Mouse (Mus musculus) limb, embryonic 11.5 days (tissue): ENCODE measurements around the gene Ccpg1. TPM values are rescaled to one million over a fixed set of nuclear protein-coding genes. Genes with fewer than 3 reads are reported as not detected.
A peak's percentile ranks its signal among the peaks of the same experiment; 100 is the strongest.

Experiments used
- ATAC-seq: fragments of 200-750 bp; cut with Nextera tagmentation; 2 replicates; pipeline ENCODE4 v1.8.0; 2017; ENCODE audit warnings: low read depth; ENCODE audit not compliant: insufficient number of reproducible peaks, low FRiP score, low TSS enrichment
- DNase-seq: peaks from one replicate; pipeline ENCODE4 v3.0.0-alpha.2; 2015; ENCODE audit warnings: low spot score
- H3K27ac ChIP-seq: fragments of 300-500 bp; sonication (generic); replicated peaks from 2 replicates; pipeline ENCODE4 v1.5.1; 2014; ENCODE audit warnings: low read depth, mild to moderate bottlenecking, low read length
- H3K27me3 ChIP-seq: fragments of 300-500 bp; sonication (generic); 2 replicates; pipeline ENCODE4 v1.6.1; 2014; ENCODE audit warnings: mild to moderate bottlenecking, low read length, mixed read lengths; ENCODE audit not compliant: control insufficient read depth, insufficient read depth
- H3K36me3 ChIP-seq: fragments of 300-500 bp; sonication (generic); 2 replicates; pipeline ENCODE4 v1.6.1; 2014; ENCODE audit warnings: mild to moderate bottlenecking, low read length, moderate library complexity, mixed read lengths; ENCODE audit not compliant: control insufficient read depth, insufficient read depth
- H3K4me1 ChIP-seq: fragments of 300-500 bp; sonication (generic); 2 replicates; pipeline ENCODE4 v1.6.1; 2014; ENCODE audit warnings: low read length, mixed read lengths; ENCODE audit not compliant: control insufficient read depth, insufficient read depth
- H3K4me2 ChIP-seq: fragments of 300-500 bp; sonication (generic); 2 replicates; pipeline ENCODE4 v1.6.1; 2014; ENCODE audit warnings: low read depth, mild to moderate bottlenecking, moderate library complexity; ENCODE audit not compliant: severe bottlenecking
- H3K4me3 ChIP-seq: fragments of 300-500 bp; sonication (generic); 2 replicates; pipeline ENCODE4 v1.5.1; 2014; ENCODE audit warnings: low read depth, low read length
- H3K9ac ChIP-seq: fragments of 300-500 bp; sonication (generic); 2 replicates; pipeline ENCODE4 v1.6.1; 2014; ENCODE audit warnings: mild to moderate bottlenecking, low read length
- H3K9me3 ChIP-seq: fragments of 300-500 bp; sonication (generic); 2 replicates; pipeline ENCODE4 v1.6.1; 2016; ENCODE audit warnings: low read length; ENCODE audit not compliant: control insufficient read depth
- WGBS: fragments of 180-500 bp; shearing (Covaris S2); extraction: QIAGEN DNeasy Blood & Tissue Kit; methylation state at CpG from one replicate; pipeline ENCODE4 v1.1.7; 2014; 5-methylcytosine and 5-hydroxymethylcytosine counted together
- microRNA-seq: library from miRNA; unstranded; fragments of <30 nt; microRNA quantifications from one replicate; pipeline ENCODE4, GENCODE M21; 2016
- polyA plus RNA-seq: library from polyadenylated mRNA; unstranded; fragments of >200 nt; fragmentation: Nextera tagmentation; extraction: Ambion mirVana; gene quantifications from 2 replicates; pipeline ENCODE4 v1.2.1, GENCODE M21; 2014

Ccpg1 gene
- polyA plus RNA-seq, 1 experiment from 2014 or later = 15.8 TPM

GRCm38 (mm10) chr9:73059224-73059623, 74.0 kb downstream of the Ccpg1 start:
- Histone ChIP-seq H3K4me2 (no peak overlapping the region), H3K27ac (no peak overlapping the region), H3K27me3 (no peaks in the 10 kb centered on the region), H3K36me3 (no peaks in the 10 kb centered on the region), H3K9ac (no peak overlapping the region), H3K9me3 (no peaks in the 10 kb centered on the region), H3K4me1 (0 out of 2 replicates have a peak, but pooled peaks cover 8% of the 10 kb centered on the region), H3K4me3 (no peak overlapping the region)
- DNase-seq (no peak), ATAC-seq (no peak)
- WGBS = 89% methylated on average over 4 of the region's 4 CpGs

GRCm38 (mm10) chr9:73063621-73064290, 78.5 kb downstream of the Ccpg1 start:
- 0 out of 2 replicates have a peak overlapping the region, but pooled peaks have one; percentile 24 for H3K9ac ChIP-seq
- H3K4me3 ChIP-seq = peak overlapping the region; percentile 20; the same call in 1 of the 2 replicates
- no peaks in the 10 kb centered on the region for H3K27me3 ChIP-seq
- no peaks in the 10 kb centered on the region for H3K36me3 ChIP-seq
- no peaks in the 10 kb centered on the region for H3K9me3 ChIP-seq
- ATAC-seq (peak; percentile 81), DNase-seq (peak; percentile 65)
- H3K27ac ChIP-seq = peak overlapping the region; percentile 58
- H3K4me1 ChIP-seq = peaks cover 13% of the 10 kb centered on the region; the same call in 1 of the 2 replicates
- 7% methylated on average over 15 of the region's 15 CpGs for WGBS
- H3K4me2 ChIP-seq = peak overlapping the region; percentile 47

Small RNA genes within 50 kb of the gene (microRNA-seq; reads per million reads assigned to microRNA genes)
- gene Gm27353 = not detected

Other genes with a start within 250 kb of the Ccpg1 start
- gene Prtg, start 178.6 kb upstream of the Ccpg1 start, polyA plus RNA-seq = 2.7 and 3.2 TPM in 2 replicates
- gene Pygo1, start 59.8 kb upstream of the Ccpg1 start, polyA plus RNA-seq = 11.4 and 12.4 TPM in 2 replicates
- gene Dyx1c1, start 26.6 kb upstream of the Ccpg1 start, polyA plus RNA-seq = 1.2 and 2.1 TPM in 2 replicates
- 0.47 TPM in 1 of 2 replicates, not detected in the other for gene Gm44503, start 26.6 kb upstream of the Ccpg1 start, polyA plus RNA-seq
- gene Ccpg1os, start within 50 bp of the Ccpg1 start, polyA plus RNA-seq = 12.3 and 14.5 TPM in 2 replicates
- gene Pigb, start 54.9 kb downstream of the Ccpg1 start, polyA plus RNA-seq = 16.6 and 18.2 TPM in 2 replicates
- gene Rab27a, start 59.4 kb downstream of the Ccpg1 start, polyA plus RNA-seq = 2.5 and 2.6 TPM in 2 replicates
- 0.37 TPM in 1 of 2 replicates, not detected in the other for gene Khdc3, start 116.4 kb downstream of the Ccpg1 start, polyA plus RNA-seq
- gene Gm20509, start 117.0 kb downstream of the Ccpg1 start, polyA plus RNA-seq = not detected in 2 replicates
- 168 and 180 TPM in 2 replicates for gene Rsl24d1, start 128.0 kb downstream of the Ccpg1 start, polyA plus RNA-seq